Mouse (Mus musculus) macrophage (primary cell): ENCODE data around the gene Srrm3. TPM values are rescaled to one million over a fixed set of nuclear protein-coding genes. Genes with fewer than 3 reads are reported as not detected.

Experiments
- H3K27ac ChIP-seq: fragments of 350-480 bp; formaldehyde crosslinking; 2 replicates; pipeline ENCODE4 v1.9.0; 2021
- H3K36me3 ChIP-seq: fragments of 350-480 bp; formaldehyde crosslinking; 2 replicates; pipeline ENCODE4 v1.9.0; 2021; ENCODE audit errors: inconsistent target
- H3K4me3 ChIP-seq: fragments of 350-480 bp; formaldehyde crosslinking; 2 replicates; pipeline ENCODE4 v1.9.0; 2021; ENCODE audit errors: inconsistent target
- H3K79me2 ChIP-seq: fragments of 350-480 bp; formaldehyde crosslinking; 2 replicates; pipeline ENCODE4 v1.9.0; 2021; ENCODE audit errors: inconsistent target
- WGBS: methylation state at CpG from one replicate; pipeline ENCODE4 v1.1.7; 2026; ENCODE audit warnings: inconsistent platforms; ENCODE audit not compliant: missing documents; 5-methylcytosine and 5-hydroxymethylcytosine counted together
- polyA plus RNA-seq: library from polyadenylated mRNA; stranded (reverse); fragments of 250-400 nt; gene quantifications from 3 replicates; pipeline ENCODE4 v1.2.4, GENCODE M21; 2018; ENCODE audit warnings: inconsistent platforms

The Srrm3 gene
- polyA plus RNA-seq, 1 experiment from 2014 or later: not detected

GRCm38 (mm10) chr5:135872996-135873395 lies 66.3 kb downstream of the Srrm3 start:
- Histone ChIP-seq H3K79me2 (no peaks in the 10 kb centered on the region), H3K4me3 (no peak overlapping the region), H3K27ac (no peak overlapping the region), H3K36me3 (no peaks in the 10 kb centered on the region)
- 5% methylated on average over 16 of the region's 16 CpGs for WGBS

GRCm38 (mm10) chr5:135873753-135874152 lies 67.1 kb downstream of the Srrm3 start:
- Histone ChIP-seq H3K36me3 (no peaks in the 10 kb centered on the region), H3K27ac (no peak overlapping the region), H3K79me2 (no peaks in the 10 kb centered on the region), H3K4me3 (no peak overlapping the region)
- WGBS: 82% methylated on average over 9 of the region's 9 CpGs

- H3K36me3 ChIP-seq: no peaks in the 10 kb centered on the region
- H3K27ac ChIP-seq: no peak overlapping the region
- no peaks in the 10 kb centered on the region for H3K79me2 ChIP-seq
- H3K4me3 ChIP-seq: no peak overlapping the region
- 13% methylated on average over 8 of the region's 8 CpGs for WGBS
Observed at GRCm38 (mm10) chr5:135877180-135877579, 70.5 kb downstream of the Srrm3 start.

GRCm38 (mm10) chr5:135877831-135878231 lies 71.1 kb downstream of the Srrm3 start:
- 4% methylated on average over 16 of the region's 16 CpGs for WGBS
- H3K36me3 ChIP-seq: no peaks in the 10 kb centered on the region
- no peaks in the 10 kb centered on the region for H3K79me2 ChIP-seq
- no peak overlapping the region for H3K27ac ChIP-seq
- H3K4me3 ChIP-seq: peak overlapping the region; percentile 16; the same call in 1 of the 2 replicates

- Histone ChIP-seq H3K4me3 (no peak overlapping the region), H3K36me3 (no peaks in the 10 kb centered on the region), H3K79me2 (no peaks in the 10 kb centered on the region), H3K27ac (no peak overlapping the region)
- WGBS: 37% methylated on average over 13 of the region's 13 CpGs
Observed at GRCm38 (mm10) chr5:135879449-135880158, 72.9 kb downstream of the Srrm3 start.

- Histone ChIP-seq H3K27ac (no peak overlapping the region), H3K36me3 (no peaks in the 10 kb centered on the region), H3K79me2 (no peaks in the 10 kb centered on the region), H3K4me3 (no peak overlapping the region)
- WGBS: 85% methylated on average over 6 of the region's 6 CpGs
Observed at GRCm38 (mm10) chr5:135884641-135885040, 78.0 kb downstream of the Srrm3 start.

- Histone ChIP-seq H3K36me3 (no peaks in the 10 kb centered on the region), H3K79me2 (no peaks in the 10 kb centered on the region), H3K27ac (no peak within 1 kb of the TSS), H3K4me3 (no peak within 1 kb of the TSS)
- WGBS: 4% methylated on average over 17 of the region's 24 CpGs
Observed at GRCm38 (mm10) chr5:135887675-135888102, 81.0 kb downstream of the Srrm3 start, which contains the start of gene Hspb1. Hspb1 (plus strand) TSS chr5:135887919.

GRCm38 (mm10) chr5:135888405-135889215 lies 81.9 kb downstream of the Srrm3 start:
- H3K4me3 ChIP-seq: no peak overlapping the region
- H3K36me3 ChIP-seq: no peaks in the 10 kb centered on the region
- WGBS: 8% methylated on average over 26 of the region's 30 CpGs

GRCm38 (mm10) chr5:135890323-135890722 lies 83.6 kb downstream of the Srrm3 start:
- no peak overlapping the region for H3K4me3 ChIP-seq
- H3K27ac ChIP-seq: no peak overlapping the region
- no peaks in the 10 kb centered on the region for H3K36me3 ChIP-seq
- H3K79me2 ChIP-seq: no peaks in the 10 kb centered on the region
- 44% methylated on average over 4 of the region's 4 CpGs for WGBS

More at GRCm38 (mm10) chr5:135888405-135889215, 81.9 kb downstream of the Srrm3 start:
- no peak overlapping the region for H3K27ac ChIP-seq
- no peaks in the 10 kb centered on the region for H3K79me2 ChIP-seq

- Histone ChIP-seq H3K4me3 (no peak overlapping the region), H3K79me2 (no peaks in the 10 kb centered on the region), H3K36me3 (no peaks in the 10 kb centered on the region), H3K27ac (no peak overlapping the region)
- 63% methylated on average over 3 of the region's 3 CpGs for WGBS
Observed at GRCm38 (mm10) chr5:135890920-135891319, 84.2 kb downstream of the Srrm3 start.

GRCm38 (mm10) chr5:135892589-135893351 lies 86.1 kb downstream of the Srrm3 start:
- H3K79me2 ChIP-seq: no peaks in the 10 kb centered on the region
- WGBS: 63% methylated on average over 9 of the region's 9 CpGs
- H3K27ac ChIP-seq: no peak overlapping the region
- H3K36me3 ChIP-seq: no peaks in the 10 kb centered on the region
- no peak overlapping the region for H3K4me3 ChIP-seq

GRCm38 (mm10) chr5:135894958-135895357 lies 88.3 kb downstream of the Srrm3 start:
- WGBS: 91% methylated on average over 6 of the region's 6 CpGs
- Histone ChIP-seq H3K36me3 (no peaks in the 10 kb centered on the region), H3K4me3 (no peak overlapping the region), H3K27ac (no peak overlapping the region), H3K79me2 (no peaks in the 10 kb centered on the region)

GRCm38 (mm10) chr5:135898028-135898427 lies 91.3 kb downstream of the Srrm3 start:
- Histone ChIP-seq H3K4me3 (no peak overlapping the region), H3K27ac (no peak overlapping the region), H3K79me2 (no peaks in the 10 kb centered on the region), H3K36me3 (no peaks in the 10 kb centered on the region)
- 26% methylated on average over 3 of the region's 3 CpGs for WGBS

GRCm38 (mm10) chr5:135898995-135899394 lies 92.3 kb downstream of the Srrm3 start:
- no peaks in the 10 kb centered on the region for H3K79me2 ChIP-seq
- WGBS: 41% methylated on average over 4 of the region's 4 CpGs
- H3K27ac ChIP-seq: no peak overlapping the region
- no peak overlapping the region for H3K4me3 ChIP-seq
- no peaks in the 10 kb centered on the region for H3K36me3 ChIP-seq
